Mouse (Mus musculus): ENCODE results near the gene Olfr732.

Olfr732 gene

DNA sequence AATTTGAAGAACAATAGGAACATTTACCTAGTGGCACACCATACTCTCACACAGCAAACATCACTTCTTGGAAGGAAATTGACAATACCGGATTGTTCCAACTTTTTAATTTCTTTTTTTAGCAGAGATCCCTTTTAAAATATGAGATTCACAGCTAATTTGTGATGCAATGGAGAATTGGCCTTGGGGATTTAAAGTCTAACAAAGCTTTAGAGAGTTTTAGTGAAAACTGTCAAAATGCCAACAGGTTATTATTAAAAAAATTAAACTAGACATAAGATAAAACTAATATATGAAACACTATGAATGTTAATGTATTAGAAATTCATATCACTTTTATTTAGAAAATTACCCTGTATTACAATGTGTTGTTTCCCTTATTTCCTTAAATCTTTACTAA, at the start of gene Olfr732:
Olfr732 (minus strand) TSS at position 101 of the 400 bp plus-strand sequence.
- no peak for DNase-seq

DNA sequence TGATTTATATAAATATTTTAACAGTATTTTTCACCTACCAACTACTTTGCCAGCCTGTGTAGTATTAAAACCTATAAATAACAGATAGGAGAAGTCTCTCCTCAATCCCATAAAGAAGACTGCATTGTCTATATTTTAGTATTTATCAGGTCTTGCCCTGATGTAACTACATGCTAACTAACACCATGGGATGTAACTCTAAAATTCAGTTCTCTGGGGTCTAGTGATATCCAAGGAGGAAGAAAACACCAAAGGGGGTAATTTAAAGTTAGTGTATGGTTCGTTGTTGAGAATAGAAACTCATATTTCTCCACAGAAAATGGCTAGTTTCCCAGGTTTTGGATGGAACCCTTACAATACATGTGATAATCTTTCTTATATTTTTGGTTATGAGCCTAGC, 42.7 kb upstream of the Olfr732 start, which contains the start of gene Olfr734:
Olfr734 (minus strand) TSS at position 101 of the 400 bp plus-strand sequence.
- DNase-seq: no peak

DNA sequence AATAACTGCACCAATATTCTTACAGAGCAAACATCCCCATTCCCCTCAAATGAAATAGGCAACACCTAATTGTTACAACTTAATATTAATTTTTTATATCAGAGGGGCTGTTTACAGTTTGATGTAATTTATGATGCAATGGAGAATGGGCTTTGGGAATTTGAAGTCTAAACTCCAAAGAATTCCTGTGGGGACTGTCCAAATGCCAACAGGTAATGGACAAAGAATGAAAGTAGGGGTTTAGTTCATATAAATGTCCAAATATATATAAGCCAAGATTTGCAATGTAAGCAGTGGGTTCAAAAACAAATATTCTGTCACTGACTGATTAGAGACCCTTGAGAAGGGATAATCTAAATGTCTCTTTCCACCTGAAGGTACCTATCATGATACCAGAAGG, 17.4 kb upstream of the Olfr732 start, which contains the start of gene Olfr733:
Olfr733 (minus strand) TSS at position 101 of the 400 bp plus-strand sequence.
- no peak for DNase-seq

DNA sequence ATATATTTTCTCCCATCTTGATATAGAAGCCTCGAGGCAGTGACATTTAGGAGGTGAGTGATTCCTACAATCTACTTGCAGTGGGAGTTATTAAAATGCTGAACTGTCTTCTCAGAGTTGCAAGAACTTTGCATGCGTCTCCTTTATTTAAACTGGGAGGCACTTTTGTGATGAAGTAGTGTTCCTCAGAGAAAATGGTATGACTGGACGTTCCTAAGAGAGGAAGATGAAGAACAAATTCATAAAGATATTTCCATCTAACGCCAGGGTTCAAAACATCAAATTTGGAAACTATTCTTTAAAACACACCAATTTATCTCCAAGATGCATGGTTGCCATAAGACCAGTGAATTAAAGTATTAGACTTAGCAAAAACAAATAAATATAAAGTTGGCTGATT, 42.2 kb downstream of the Olfr732 start, which contains the start of gene Olfr731:
Olfr731 (minus strand) TSS at position 101 of the 400 bp plus-strand sequence.
- no peak for DNase-seq
